Mouse (Mus musculus) G1E (cell line): ENCODE measurements at regions not wholly inside any gene's neighbourhood (a gene's known extent, or its start where the extent isn't known, plus 50 kb on each side); places are given as distances from the start of the nearest gene placed in this dataset.

Experiments used
- ATAC-seq: 2 replicates; pipeline ENCODE4 v1.8.0; 2016; ENCODE audit warnings: mild to moderate bottlenecking; ENCODE audit not compliant: insufficient number of reproducible peaks, poor library complexity, low FRiP score, severe bottlenecking; ENCODE audit errors: extremely low read depth
- DNase-seq: peaks from one replicate; pipeline ENCODE4 v3.0.0; 2012; ENCODE audit warnings: low spot score
- H3K27me3 ChIP-seq: 2 replicates; pipeline ENCODE4 v1.6.1; 2012; ENCODE audit warnings: mild to moderate bottlenecking, low read length, inconsistent platforms; ENCODE audit not compliant: insufficient read depth
- H3K36me3 ChIP-seq: replicated peaks from 2 replicates; pipeline ENCODE3; 2012; ENCODE audit warnings: mild to moderate bottlenecking, inconsistent platforms
- H3K4me1 ChIP-seq: 2 replicates; pipeline ENCODE4 v1.6.1; 2012; ENCODE audit warnings: low read depth, low read length, inconsistent platforms, mixed read lengths; ENCODE audit not compliant: insufficient read depth
- H3K4me3 ChIP-seq: 2 replicates; pipeline ENCODE4 v1.5.1; 2012; ENCODE audit warnings: low read depth, mild to moderate bottlenecking, inconsistent platforms, low read length, moderate library complexity, mixed read lengths
- H3K9me3 ChIP-seq: replicated peaks from 2 replicates; pipeline ENCODE4 v1.6.1; 2012; ENCODE audit warnings: inconsistent platforms
- CTCF ChIP-seq: IDR thresholded peaks from 2 replicates; pipeline ENCODE4 v1.5.1; 2012; ENCODE audit warnings: low read depth, low read length, inconsistent platforms, mixed read lengths
- GATA1 ChIP-seq: IDR thresholded peaks from 2 replicates; pipeline ENCODE4 v1.6.1; 2012; ENCODE audit warnings: borderline replicate concordance, low read length, inconsistent platforms, mixed read lengths
- GATA2 ChIP-seq: IDR thresholded peaks from 2 replicates; pipeline ENCODE4 v1.6.1; 2012; ENCODE audit warnings: low read depth, low read length, inconsistent platforms, borderline replicate concordance
- POLR2AphosphoS5 ChIP-seq: IDR thresholded peaks from 2 replicates; pipeline ENCODE4 v1.6.1; 2012; ENCODE audit warnings: low read depth, low read length, inconsistent platforms; ENCODE audit not compliant: insufficient replicate concordance
- TAL1 ChIP-seq: conservative IDR thresholded peaks from 2 replicates; pipeline ENCODE4 v1.6.1; 2012; ENCODE audit warnings: low read depth, low read length, inconsistent platforms, mixed read lengths

DNA sequence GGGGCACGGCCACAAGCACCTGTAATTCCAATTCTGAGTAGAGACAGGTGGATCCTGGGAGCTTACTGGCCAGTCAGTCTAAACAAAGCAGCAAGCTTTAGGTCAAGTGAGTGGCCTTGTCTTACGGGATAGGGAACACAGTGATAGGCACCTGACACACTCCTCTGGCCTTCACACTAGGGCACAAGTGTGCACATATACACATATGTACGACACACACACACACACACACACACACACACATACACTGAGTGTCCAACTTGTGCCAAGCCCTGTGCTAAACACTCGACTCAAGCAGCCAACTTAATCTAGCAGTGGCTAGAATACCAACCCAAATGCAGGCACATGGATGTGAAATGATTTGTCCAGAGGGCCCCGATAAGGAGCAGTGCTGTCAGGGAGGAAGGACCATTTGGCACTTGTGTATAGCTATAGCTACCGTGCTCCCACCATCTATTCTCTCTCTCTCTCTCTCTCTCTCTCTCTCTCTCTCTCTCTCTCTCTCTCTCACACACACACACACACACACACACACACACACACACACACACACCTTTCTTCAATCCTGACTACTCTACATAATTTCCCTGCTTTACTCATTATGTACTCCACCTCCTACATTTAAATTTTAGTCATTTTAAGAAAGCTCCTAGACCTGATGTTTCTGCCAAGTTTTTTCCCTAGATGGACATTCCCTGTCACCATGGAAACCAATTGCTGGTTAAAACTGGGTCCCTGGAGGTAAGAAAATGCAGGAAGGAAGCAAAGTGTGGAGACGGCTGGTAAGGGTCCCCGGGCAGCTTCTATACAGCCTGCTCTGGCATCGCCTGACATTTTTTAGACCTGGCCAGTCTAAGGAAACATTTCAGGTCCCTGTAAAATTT, 609.2 kb downstream of the Zfp706 start:
- ATAC-seq: no peak
- no peak for TF ChIP-seq POLR2AphosphoS5
- no peak for TF ChIP-seq CTCF
- TF ChIP-seq GATA1: no peak
- no peak for TF ChIP-seq TAL1
- no peaks in the 10 kb centered on the region for H3K36me3 ChIP-seq
- no peaks in the 10 kb centered on the region for H3K4me1 ChIP-seq
- no peaks in the 10 kb centered on the region for H3K9me3 ChIP-seq
- H3K4me3 ChIP-seq: no peak overlapping the region
- DNase-seq: no peak
- peaks cover 15% of the 10 kb centered on the region for H3K27me3 ChIP-seq

- Histone ChIP-seq H3K4me1 (no peaks in the 10 kb centered on the region), H3K36me3 (no peaks in the 10 kb centered on the region), H3K4me3 (no peak overlapping the region), H3K27me3 (peaks cover 12% of the 10 kb centered on the region), H3K9me3 (no peaks in the 10 kb centered on the region)
- TF ChIP-seq CTCF: no peak
- no peak for TF ChIP-seq GATA2
- no peak for TF ChIP-seq GATA1
- no peak for TF ChIP-seq POLR2AphosphoS5
- no peak for TF ChIP-seq TAL1
- ATAC-seq (no peak), DNase-seq (no peak)
Observed at GRCm38 (mm10) chr15:36396791-36397190, 610.8 kb downstream of the Zfp706 start.

- no peak for TF ChIP-seq CTCF
- no peak for TF ChIP-seq TAL1
- no peak for TF ChIP-seq GATA1
- no peak for TF ChIP-seq GATA2
- no peak for TF ChIP-seq POLR2AphosphoS5
- Histone ChIP-seq H3K27me3 (peaks cover 12% of the 10 kb centered on the region), H3K9me3 (no peaks in the 10 kb centered on the region), H3K36me3 (no peaks in the 10 kb centered on the region), H3K4me3 (no peak overlapping the region), H3K4me1 (no peaks in the 10 kb centered on the region)
- DNase-seq (no peak), ATAC-seq (no peak)
Observed at GRCm38 (mm10) chr15:36396245-36396644, 611.3 kb downstream of the Zfp706 start.

DNA sequence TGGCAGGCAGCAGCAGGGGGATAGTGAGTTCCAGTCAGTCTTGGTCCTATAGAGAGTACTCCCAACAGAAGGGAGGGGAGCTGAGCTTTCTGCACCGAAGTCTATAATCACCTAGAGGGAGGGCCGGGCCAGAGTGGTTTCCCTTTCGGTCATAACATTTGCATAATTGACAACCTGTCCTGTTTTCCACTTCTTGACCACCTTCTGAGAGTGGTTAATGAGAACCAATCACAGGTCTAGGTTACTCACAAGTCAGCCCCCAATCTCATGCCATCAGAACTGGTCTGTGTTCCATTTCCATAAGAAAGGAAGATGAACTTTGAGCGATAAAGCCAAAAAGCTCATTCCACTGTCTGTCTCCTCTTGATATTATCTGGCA, 611.9 kb downstream of the Zfp706 start:
- Histone ChIP-seq H3K9me3 (no peaks in the 10 kb centered on the region), H3K27me3 (peaks cover 11% of the 10 kb centered on the region), H3K4me1 (no peaks in the 10 kb centered on the region), H3K4me3 (no peak overlapping the region), H3K36me3 (no peaks in the 10 kb centered on the region)
- TF ChIP-seq GATA1 (no peak), GATA2 (no peak), TAL1 (no peak), CTCF (no peak)
- ATAC-seq (no peak), DNase-seq (no peak)

GRCm38 (mm10) chr15:36394914-36395671, 612.5 kb downstream of the Zfp706 start:
- ATAC-seq: no peak
- Histone ChIP-seq H3K36me3 (no peaks in the 10 kb centered on the region), H3K27me3 (peaks cover 8% of the 10 kb centered on the region), H3K4me1 (no peaks in the 10 kb centered on the region), H3K4me3 (no peak overlapping the region), H3K9me3 (no peaks in the 10 kb centered on the region)
- no peak for DNase-seq
- TF ChIP-seq POLR2AphosphoS5 (no peak), TAL1 (no peak), GATA2 (no peak), GATA1 (no peak), CTCF (no peak)

- ATAC-seq (no peak), DNase-seq (no peak)
- Histone ChIP-seq H3K4me1 (peaks cover 6% of the 10 kb centered on the region; the same call in 1 of the 2 replicates), H3K4me3 (no peak overlapping the region), H3K27me3 (no peaks in the 10 kb centered on the region), H3K9me3 (no peaks in the 10 kb centered on the region), H3K36me3 (no peaks in the 10 kb centered on the region)
- TF ChIP-seq GATA1 (no peak), GATA2 (no peak), POLR2AphosphoS5 (no peak), CTCF (no peak), TAL1 (no peak)
Observed at GRCm38 (mm10) chr15:36389775-36390174, 617.8 kb downstream of the Zfp706 start.
